Mouse (Mus musculus): ENCODE measurements at regions not wholly inside any gene's neighbourhood (a gene's known extent, or its start where the extent isn't known, plus 50 kb on each side); places are given as distances from the start of the nearest gene placed in this dataset.
A peak's percentile ranks its signal among the peaks of the same experiment; 100 is the strongest.
"Not testable (repeated sequence)": the region's sequence is repeated elsewhere in the genome, so short reads cannot be mapped to it uniquely, and the experiment has no call there.

- no peak for DNase-seq (ENCODE audit: low read depth)
Observed at GRCm38 (mm10) chr3:38320998-38321397, 163.6 kb downstream of the Ankrd50 start.

- no peak for DNase-seq (ENCODE audit: low read depth)
Observed at GRCm38 (mm10) chr3:38312834-38313233, 171.8 kb downstream of the Ankrd50 start.

- DNase-seq (ENCODE audit: low read depth) = no peak
Observed at GRCm38 (mm10) chr3:38312121-38312520, 172.5 kb downstream of the Ankrd50 start.

DNA sequence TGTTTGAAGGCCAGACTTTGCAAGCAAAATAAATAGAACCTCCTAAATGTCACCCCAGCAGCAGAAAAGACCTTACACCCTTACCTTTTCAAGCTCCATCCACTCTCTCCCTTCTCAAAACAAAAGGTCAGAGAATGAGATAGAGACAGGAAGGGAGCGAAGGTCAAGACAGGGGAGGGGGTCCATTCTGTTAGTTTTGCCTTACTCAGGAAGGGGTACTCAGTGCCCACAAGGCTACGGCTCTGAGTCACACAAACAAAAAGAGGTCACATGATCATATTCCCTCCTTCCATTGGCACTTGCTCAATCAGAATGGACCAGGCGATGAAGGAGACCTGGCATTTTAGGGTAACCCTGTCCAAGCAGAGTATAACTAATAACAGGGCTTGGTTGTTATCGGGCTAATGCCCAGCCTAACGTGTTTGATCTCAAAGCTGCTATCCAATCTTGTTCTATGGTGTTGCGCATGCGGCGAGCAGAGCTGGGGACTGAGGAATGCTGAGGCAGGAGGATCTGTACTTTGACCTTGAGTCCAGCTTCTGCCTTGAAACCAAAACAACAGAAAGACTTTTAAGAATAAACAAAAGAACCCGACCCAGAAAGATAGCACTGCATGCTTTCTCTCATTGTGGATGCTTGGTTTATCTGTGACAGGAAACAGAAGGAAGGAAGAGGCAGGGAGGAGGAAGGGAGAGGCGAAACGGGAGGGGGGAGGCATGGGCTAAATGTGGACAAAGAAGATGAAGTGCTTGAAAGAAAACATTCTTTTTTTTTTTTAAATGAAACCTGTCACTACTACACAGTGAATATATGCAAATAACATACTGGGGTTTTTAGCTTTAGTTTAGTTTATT is 184.5 kb downstream of the Ankrd50 start:
- no peak for DNase-seq (ENCODE audit: low read depth)

- no peak for DNase-seq (ENCODE audit: low read depth)
Observed at GRCm38 (mm10) chr3:38299236-38299897, 185.3 kb downstream of the Ankrd50 start.

GRCm38 (mm10) chr3:38297499-38297898 is 187.1 kb downstream of the Ankrd50 start:
- DNase-seq (ENCODE audit: low read depth) = peak; percentile 92

- DNase-seq (ENCODE audit: low read depth) = peak; percentile 48
Observed at GRCm38 (mm10) chr3:38289062-38289461, 195.6 kb downstream of the Ankrd50 start.

GRCm38 (mm10) chr3:38283687-38284124 is 200.9 kb downstream of the Ankrd50 start:
- peak; percentile 83 for DNase-seq (ENCODE audit: low read depth)

DNA sequence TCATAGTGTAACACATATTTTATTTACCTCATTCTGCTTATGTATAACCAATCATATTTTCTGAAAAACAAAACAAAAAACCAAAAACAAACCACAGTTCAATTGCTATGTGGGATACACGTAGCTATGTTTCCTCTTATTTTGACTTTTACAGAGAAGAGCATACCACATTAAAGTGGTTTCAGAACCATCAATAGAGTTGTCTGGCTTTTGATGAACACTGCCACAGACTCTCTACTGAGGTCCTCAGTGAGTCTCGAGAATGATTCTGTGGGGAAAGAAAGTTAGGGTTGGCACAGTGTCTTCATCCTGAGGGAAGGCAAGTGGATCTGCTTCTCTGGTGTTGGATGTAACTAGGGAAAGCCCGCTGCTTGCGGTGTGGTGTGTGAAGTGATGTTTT is 201.8 kb downstream of the Ankrd50 start:
- DNase-seq (ENCODE audit: low read depth) = no peak

DNA sequence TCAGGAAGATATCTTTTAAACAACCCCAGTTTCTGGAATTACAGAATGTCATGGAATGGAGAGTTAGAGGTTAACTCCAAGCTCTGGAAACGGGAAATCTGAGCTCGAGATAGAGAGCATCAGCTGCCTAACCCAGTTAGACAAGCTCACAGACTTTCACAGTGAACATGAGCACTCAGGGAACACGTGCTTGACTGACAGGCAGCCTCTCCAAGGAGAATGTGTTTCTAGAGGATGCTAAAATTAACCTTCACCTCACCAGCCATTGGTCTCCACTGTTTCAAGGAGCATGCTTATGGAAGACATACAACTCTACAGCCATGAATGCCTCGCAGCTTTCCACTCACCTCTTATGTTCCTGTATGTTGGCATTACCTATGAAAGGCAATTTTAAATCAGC is 203.0 kb downstream of the Ankrd50 start:
- no peak for DNase-seq (ENCODE audit: low read depth)

- no peak for DNase-seq (ENCODE audit: low read depth)
Observed at GRCm38 (mm10) chr3:38280876-38281275, 203.8 kb downstream of the Ankrd50 start.

DNA sequence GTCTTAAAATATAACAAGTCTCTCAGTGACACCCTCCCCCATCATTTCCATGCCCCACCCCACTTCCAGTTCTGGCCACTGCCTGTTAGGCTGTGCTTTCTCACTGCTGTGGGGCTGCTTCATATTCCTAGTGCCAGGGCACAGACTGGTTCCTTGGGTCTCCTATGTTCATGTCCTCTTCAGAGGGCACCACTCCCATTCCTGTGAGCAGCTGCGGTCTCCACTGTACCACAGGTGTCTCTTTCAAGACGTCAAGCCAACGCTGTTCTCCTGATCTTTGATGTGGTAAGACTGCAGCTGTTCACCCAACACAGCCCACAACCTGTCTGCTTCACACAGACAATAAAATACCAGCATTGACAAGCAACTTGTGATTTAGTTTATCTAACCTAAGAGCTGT is 204.5 kb downstream of the Ankrd50 start:
- DNase-seq (ENCODE audit: low read depth) = no peak

GRCm38 (mm10) chr3:38276948-38277504 is 207.6 kb downstream of the Ankrd50 start:
- peak; percentile 94 for DNase-seq (ENCODE audit: low read depth)

DNA sequence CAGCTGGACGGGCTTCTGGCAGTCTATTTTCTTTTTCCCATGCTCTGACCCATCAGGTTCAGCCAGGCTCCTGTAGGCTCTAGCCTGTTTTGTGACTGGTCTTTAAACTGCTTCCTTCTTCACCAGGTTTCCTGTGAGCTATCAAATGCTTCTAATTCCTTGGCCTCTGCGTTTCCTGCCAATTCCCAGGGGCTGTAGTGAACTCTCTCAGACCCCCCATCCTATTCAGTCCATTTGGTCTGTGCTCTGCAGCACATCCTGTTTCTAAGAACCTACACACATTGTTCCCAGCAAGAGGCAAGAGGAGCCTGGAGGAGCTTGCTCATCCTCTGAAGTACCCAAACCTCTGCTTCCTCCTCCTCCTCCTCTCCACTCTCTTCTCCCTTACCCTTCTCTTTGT is 209.3 kb downstream of the Ankrd50 start:
- DNase-seq (ENCODE audit: low read depth) = peak; percentile 14

DNA sequence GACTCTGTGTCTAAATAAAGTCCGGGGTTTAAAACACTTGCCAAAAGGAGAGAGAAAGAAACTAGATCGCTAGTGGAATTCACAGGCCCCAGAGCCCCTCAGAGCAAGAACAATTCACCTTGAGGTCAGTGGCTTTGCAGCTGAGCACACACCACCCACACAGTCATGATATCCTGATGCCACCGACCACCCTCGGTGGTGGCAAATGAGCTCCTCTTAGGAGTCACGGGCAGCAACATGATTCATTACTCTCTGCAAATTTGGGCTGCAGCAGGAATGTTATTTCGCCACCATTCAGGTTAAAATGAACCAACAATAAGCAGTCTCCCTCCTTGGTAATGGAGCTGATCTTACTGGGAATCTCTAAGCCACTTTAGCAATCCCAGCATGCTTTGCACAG is 213.9 kb downstream of the Ankrd50 start:
- DNase-seq (ENCODE audit: low read depth) = peak; percentile 18

DNA sequence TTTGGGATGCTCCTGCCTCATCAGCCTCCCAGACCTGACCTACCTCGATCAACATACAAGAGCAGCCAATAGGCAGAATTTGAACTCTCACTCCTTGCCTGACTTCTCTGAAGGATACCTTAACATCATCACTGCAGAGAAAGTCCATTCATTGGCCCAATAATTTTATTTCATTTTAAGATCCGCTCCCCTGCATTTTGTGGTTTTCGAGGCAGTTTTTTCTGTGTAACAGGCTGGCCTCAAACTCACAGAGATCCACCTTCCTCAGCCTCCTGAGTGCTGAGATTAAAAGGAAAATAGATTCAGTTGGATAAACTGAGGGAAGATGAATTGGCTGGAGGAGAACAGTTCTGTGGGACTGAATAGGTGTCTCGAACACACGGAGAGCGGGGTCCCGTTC is 216.4 kb downstream of the Ankrd50 start:
- no peak for DNase-seq (ENCODE audit: low read depth)

GRCm38 (mm10) chr3:38263261-38264141 is 221.1 kb downstream of the Ankrd50 start:
- no peak for DNase-seq (ENCODE audit: low read depth)

GRCm38 (mm10) chr3:38261326-38262075 is 223.1 kb downstream of the Ankrd50 start:
- DNase-seq (ENCODE audit: low read depth) = no peak

GRCm38 (mm10) chr3:38259223-38259622 is 225.4 kb downstream of the Ankrd50 start:
- DNase-seq (ENCODE audit: low read depth) = not testable (repeated sequence)

- no peak for DNase-seq (ENCODE audit: low read depth)
Observed at GRCm38 (mm10) chr3:38257843-38258290, 226.8 kb downstream of the Ankrd50 start.
